Mouse (Mus musculus): ENCODE measurements at regions not wholly inside any gene's neighbourhood (a gene's known extent, or its start where the extent isn't known, plus 50 kb on each side); places are given as distances from the start of the nearest gene placed in this dataset.
A peak's percentile ranks its signal among the peaks of the same experiment; 100 is the strongest.

- Histone ChIP-seq H3K9ac (ENCODE audit: control insufficient read depth, low read depth, low read length, poor library complexity, severe bottlenecking) (no peak overlapping the region), H3K4me1 (ENCODE audit: control insufficient read depth in 1 of 2, insufficient read depth in 2 of 2, low read length in 2 of 2) (peaks cover 11 to 21% of the 10 kb centered on the region in 2 experiments), H3K27ac (ENCODE audit: control insufficient read depth, low read depth, low read length) (no peak overlapping the region), H3K4me3 (ENCODE audit: control insufficient read depth in 1 of 2, insufficient read depth in 1 of 2, low read depth in 2 of 2, low read length in 2 of 2) (no peak overlapping the region), H3K27me3 (ENCODE audit: control insufficient read depth in 1 of 2, insufficient read depth in 2 of 2, low read length in 2 of 2) (no peaks in the 10 kb centered on the region), H3K79me2 (ENCODE audit: control insufficient read depth, insufficient read depth, low read length, poor library complexity) (no peaks in the 10 kb centered on the region), H3K9me3 (replicated peaks; ENCODE audit: insufficient read depth, low read length) (no peaks in the 10 kb centered on the region), H3K36me3 (ENCODE audit: control insufficient read depth in 1 of 2, insufficient read depth in 2 of 2, low read length in 2 of 2) (peaks cover 0 to 21% of the 10 kb centered on the region in 2 experiments; a peak in 2 of 4 replicates)
- TF ChIP-seq ELF1 (IDR thresholded peaks at IDR 0.05; ENCODE audit: low read depth, low read length) (no peak), MEF2A (IDR thresholded peaks at IDR 0.05; ENCODE audit: extremely low read depth, insufficient replicate concordance, low read depth, low read length, poor library complexity, severe bottlenecking) (no peak), ZNF384 (IDR thresholded peaks at IDR 0.05; ENCODE audit: low read depth, low read length) (no peak), NRF1 (IDR thresholded peaks at IDR 0.05; ENCODE audit: insufficient read depth, low read depth, low read length, poor library complexity, severe bottlenecking) (no peak), KAT2A (conservative IDR thresholded peaks at IDR 0.05; ENCODE audit: low read depth, low read length) (no peak), BHLHE40 (IDR thresholded peaks at IDR 0.05; ENCODE audit: borderline replicate concordance, low read depth, low read length) (no peak), MYB (IDR thresholded peaks at IDR 0.05; ENCODE audit: low read depth, low read length) (no peak), TAL1 (IDR thresholded peaks at IDR 0.05; ENCODE audit: low read length) (no peak), EP300 (IDR thresholded peaks at IDR 0.05; ENCODE audit: low read depth in 1 of 2, low read length in 2 of 2) (peak; percentile 77 to 86), TCF12 (IDR thresholded peaks at IDR 0.05; ENCODE audit: low read depth, low read length) (peak; percentile 61), ZC3H11A (IDR thresholded peaks at IDR 0.05; ENCODE audit: low read depth, low read length) (no peak), HCFC1 (IDR thresholded peaks at IDR 0.05; ENCODE audit: low read depth, low read length) (no peak), CHD2 (IDR thresholded peaks at IDR 0.05; ENCODE audit: low read length) (no peak), ETS1 (IDR thresholded peaks at IDR 0.05; ENCODE audit: low read depth, low read length) (peak; percentile 31; the same call in 1 of the 2 replicates), GATA1 (IDR thresholded peaks at IDR 0.05; ENCODE audit: low read depth, low read length) (peak; percentile 80), TBP (IDR thresholded peaks at IDR 0.05; ENCODE audit: low read depth, low read length) (no peak), RCOR1 (IDR thresholded peaks at IDR 0.05; ENCODE audit: low read depth, low read length) (peak; percentile 23; the same call in 1 of the 2 replicates), E2F4 (IDR thresholded peaks at IDR 0.05; ENCODE audit: borderline replicate concordance, low read depth, low read length) (no peak), SMC3 (IDR thresholded peaks at IDR 0.05; ENCODE audit: low read depth, low read length) (no peak)
- no peak for DNase-seq (ENCODE audit: low read depth, low spot score)
These were observed 486.1 kb downstream of the Slco4c1 start for GRCm38 (mm10) chr1:96385916-96386315.

- Histone ChIP-seq H3K9me3 (replicated peaks; ENCODE audit: insufficient read depth, low read length) (no peaks in the 10 kb centered on the region), H3K4me3 (ENCODE audit: control insufficient read depth in 1 of 2, insufficient read depth in 1 of 2, low read depth in 2 of 2, low read length in 2 of 2) (no peak overlapping the region), H3K27ac (ENCODE audit: control insufficient read depth, low read depth, low read length) (no peak overlapping the region), H3K27me3 (ENCODE audit: control insufficient read depth in 1 of 2, insufficient read depth in 2 of 2, low read length in 2 of 2) (no peaks in the 10 kb centered on the region), H3K9ac (ENCODE audit: control insufficient read depth, low read depth, low read length, poor library complexity, severe bottlenecking) (no peak overlapping the region), H3K79me2 (ENCODE audit: control insufficient read depth, insufficient read depth, low read length, poor library complexity) (no peaks in the 10 kb centered on the region), H3K36me3 (ENCODE audit: control insufficient read depth in 1 of 2, insufficient read depth in 2 of 2, low read length in 2 of 2) (no peaks in the 10 kb centered on the region), H3K4me1 (ENCODE audit: control insufficient read depth in 1 of 2, insufficient read depth in 2 of 2, low read length in 2 of 2) (no peaks in the 10 kb centered on the region)
- TF ChIP-seq TAL1 (IDR thresholded peaks at IDR 0.05; ENCODE audit: low read length) (no peak), ZMIZ1 (IDR thresholded peaks at IDR 0.05; ENCODE audit: low read depth, low read length) (no peak), E2F4 (IDR thresholded peaks at IDR 0.05; ENCODE audit: borderline replicate concordance, low read depth, low read length) (no peak), ETS1 (IDR thresholded peaks at IDR 0.05; ENCODE audit: low read depth, low read length) (no peak), CHD2 (IDR thresholded peaks at IDR 0.05; ENCODE audit: low read length) (no peak), MYC (IDR thresholded peaks at IDR 0.05; ENCODE audit: low read depth, low read length) (no peak), TBP (IDR thresholded peaks at IDR 0.05; ENCODE audit: low read depth, low read length) (no peak), USF2 (IDR thresholded peaks at IDR 0.05; ENCODE audit: borderline replicate concordance in 1 of 2, insufficient read depth in 1 of 2, low read depth in 1 of 2, low read length in 2 of 2) (no peak)
- DNase-seq (ENCODE audit: low read depth, low spot score): no peak
These were observed 509.1 kb downstream of the Slco4c1 start for GRCm38 (mm10) chr1:96362713-96363441.

All from MEL (cell line).